Comparison of ENCODE assay signal across 18 mouse cellular contexts in genomic region chr7:103792669-103793388, GRCm38 (mm10). TPM values are rescaled to one million over a fixed set of nuclear protein-coding genes. Genes with fewer than 3 reads are reported as not detected.
DNase-seq lines count a peak whose midpoint lies in the region; ATAC-seq and TF ChIP-seq lines count a peak whose summit lies in the region.
"Had no signal": no experiment of that assay in that cellular context is flagged by ENCODE, and none has a peak within 500 bp of the region (broad histone marks: within the 10 kb centered on the region; RNA-seq: fewer than 3 reads in every experiment).

No protein-coding gene starts in this region.

- TF ChIP-seq CTCF in liver, adult 2 months (IDR thresholded peaks at IDR 0.05; ENCODE audit: low read depth, low read length): no peak

- H3K79me2 ChIP-seq in liver, adult 2 months (ENCODE audit: control insufficient read depth, insufficient read depth, low read length): no peaks in the 10 kb centered on the region

- no peak overlapping the region for H3K27ac ChIP-seq in liver, adult 2 months (replicated peaks; ENCODE audit: insufficient read depth, low read depth, low read length)
- H3K27ac ChIP-seq: forebrain, embryonic 10.5 days; heart, embryonic 15.5 days had no signal

- 21% methylated on average over 4 of the region's 4 CpGs for WGBS in liver, adult 2 months

- no peaks in the 10 kb centered on the region for H3K4me1 ChIP-seq in liver, adult 2 months (ENCODE audit: control insufficient read depth, insufficient read depth, low read length)
- H3K4me1 ChIP-seq: forebrain, embryonic 10.5 days; heart, embryonic 15.5 days had no signal

- peak; percentile 1 for DNase-seq in heart, adult 8-10 months (ENCODE audit: low spot score)
- DNase-seq in heart, postnatal 4 days: no peak
- DNase-seq in MEL-GATA-1-ER (ENCODE audit: extremely low read depth, low read depth): peak; percentile 74
- peak; percentile 5 for DNase-seq in liver, adult 2 months (ENCODE audit: extremely low read depth, low read depth, low spot score)
- DNase-seq in kidney, postnatal 10 days: no peak
- no peak for DNase-seq in kidney, adult 18-20 months
- DNase-seq: kidney, postnatal 25 days; thymus, postnatal 14 days had no signal

- H3K9ac ChIP-seq in liver, adult 2 months (ENCODE audit: low read depth, low read length): no peak overlapping the region
- H3K9ac ChIP-seq: heart, embryonic 15.5 days had no signal

- peak; percentile 41; the same call in 1 of the 2 replicates for ATAC-seq in neutrophil, adult 5-6 weeks (ENCODE audit: extremely low read depth, insufficient number of reproducible peaks, low FRiP score, poor library complexity, severe bottlenecking)
- no peak for ATAC-seq in frontal cortex, adult (ENCODE audit: low TSS enrichment)

- H3K4me3 ChIP-seq in liver, adult 2 months (ENCODE audit: insufficient read depth, low read depth, low read length): no peak overlapping the region
- H3K4me3 ChIP-seq: forebrain, embryonic 10.5 days; heart, embryonic 15.5 days had no signal

- H3K27me3 ChIP-seq in liver, adult 2 months (ENCODE audit: control insufficient read depth, insufficient read depth, low read length): no peaks in the 10 kb centered on the region
- H3K27me3 ChIP-seq: heart, embryonic 15.5 days had no signal

- TF ChIP-seq POLR2A in liver, adult 2 months (IDR thresholded peaks at IDR 0.05; ENCODE audit: extremely low read depth, insufficient read depth, low read length): no peak

- H3K36me3 ChIP-seq in liver, adult 2 months (ENCODE audit: control insufficient read depth, insufficient read depth, low read length): no peaks in the 10 kb centered on the region
- H3K36me3 ChIP-seq: forebrain, embryonic 10.5 days; heart, embryonic 15.5 days had no signal

RNA-seq across cellular contexts. Expression of gene Olfr67, which starts 1.2 kb away (rescaled TPM):
- not detected for total RNA-seq in heart, adult 8-10 months (2022)
- not detected for total RNA-seq in heart, postnatal 4 days (2021)
- total RNA-seq in liver, adult 2 months (2014; rRNA removed): not detected in 2 replicates
- polyA plus RNA-seq in liver, adult 2 months (2012; rRNA removed): not detected in 2 replicates
- total RNA-seq in neutrophil, adult 5-6 weeks (2017): not detected in 2 replicates
- total RNA-seq: gastrocnemius, adult 8-10 months; left cerebral cortex, adult 18-20 months had no signal
- polyA plus RNA-seq: forebrain, embryonic 10.5 days; heart, embryonic 15.5 days; intestine, embryonic 14.5 days; lung, embryonic 16.5 days; midbrain, embryonic 11.5 days; neural tube, embryonic 11.5 days had no signal

RNA-seq across cellular contexts. Expression of gene Olfr68, which starts 13.3 kb away (rescaled TPM):
- not detected for total RNA-seq in heart, adult 8-10 months (2022)
- total RNA-seq in heart, postnatal 4 days (2021): not detected
- not detected in 2 replicates for total RNA-seq in liver, adult 2 months (2014; rRNA removed)
- polyA plus RNA-seq in liver, adult 2 months (2012; rRNA removed): not detected in 2 replicates
- not detected in 2 replicates for total RNA-seq in neutrophil, adult 5-6 weeks (2017)
- total RNA-seq: gastrocnemius, adult 8-10 months; left cerebral cortex, adult 18-20 months had no signal
- polyA plus RNA-seq: forebrain, embryonic 10.5 days; heart, embryonic 15.5 days; intestine, embryonic 14.5 days; lung, embryonic 16.5 days; midbrain, embryonic 11.5 days; neural tube, embryonic 11.5 days had no signal

RNA-seq across cellular contexts. Expression of gene Hbb-bt, which starts 21.0 kb away (rescaled TPM):
- 1,000 to 10,000 TPM in 1 of 4 experiments, 100 to 1,000 TPM in 3; 208 to 1,111 (median 289) TPM for total RNA-seq in heart, adult 8-10 months (2022)
- total RNA-seq in heart, postnatal 4 days (2021): 1,000 to 10,000 TPM in 1 of 2 experiments, 100 to 1,000 TPM in 1; 541 to 1,864 TPM
- 116 and 144 TPM in 2 replicates for total RNA-seq in liver, adult 2 months (2014; rRNA removed)
- polyA plus RNA-seq in liver, adult 2 months (2012; rRNA removed): 56.2 and 75.5 TPM in 2 replicates
- 1,968 and 2,313 TPM in 2 replicates for total RNA-seq in neutrophil, adult 5-6 weeks (2017)

RNA-seq across cellular contexts. Expression of gene Olfr69, which starts 21.4 kb away (rescaled TPM):
- total RNA-seq in heart, adult 8-10 months (2022): not detected
- total RNA-seq in heart, postnatal 4 days (2021): not detected
- not detected in 2 replicates for total RNA-seq in liver, adult 2 months (2014; rRNA removed)
- not detected in 2 replicates for polyA plus RNA-seq in liver, adult 2 months (2012; rRNA removed)
- 0.23 TPM in 1 of 2 replicates, not detected in the other for total RNA-seq in neutrophil, adult 5-6 weeks (2017)
- total RNA-seq: gastrocnemius, adult 8-10 months; left cerebral cortex, adult 18-20 months had no signal
- polyA plus RNA-seq: forebrain, embryonic 10.5 days; heart, embryonic 15.5 days; intestine, embryonic 14.5 days; lung, embryonic 16.5 days; midbrain, embryonic 11.5 days; neural tube, embryonic 11.5 days had no signal

RNA-seq across cellular contexts. Expression of gene Hbb-bs, which starts 35.1 kb away (rescaled TPM):
- total RNA-seq in heart, adult 8-10 months (2022): over 10,000 TPM in 1 of 4 experiments, 1,000 to 10,000 TPM in 3; 2,003 to 12,142 (median 2,942) TPM
- total RNA-seq in heart, postnatal 4 days (2021): over 10,000 TPM in 1 of 2 experiments, 1,000 to 10,000 TPM in 1; 4,494 to 12,962 TPM
- total RNA-seq in liver, adult 2 months (2014; rRNA removed): 760 and 1,100 TPM in 2 replicates
- polyA plus RNA-seq in liver, adult 2 months (2012; rRNA removed): 551 and 848 TPM in 2 replicates
- total RNA-seq in neutrophil, adult 5-6 weeks (2017): 10,177 and 10,178 TPM in 2 replicates

Comparison
In these comparisons a context has a peak if more than half of its experiments do, and no peak if none do; other contexts are left out.
1. DNase-seq: peak in heart, adult 8-10 months (single experiment), MEL-GATA-1-ER (single experiment) and liver, adult 2 months (single experiment); none in heart, postnatal 4 days (single experiment), kidney, postnatal 10 days (single experiment) and kidney, adult 18-20 months (single experiment).